Mouse (Mus musculus) lung, adult 18-20 months (tissue): ENCODE data around the gene March6.

Experiments
- DNase-seq, 2 experiments: peaks; one replicate each; pipeline ENCODE4 v3.0.0; 2022; ENCODE audit warnings: mixed read lengths in 2 of 2

Gene March6

DNA sequence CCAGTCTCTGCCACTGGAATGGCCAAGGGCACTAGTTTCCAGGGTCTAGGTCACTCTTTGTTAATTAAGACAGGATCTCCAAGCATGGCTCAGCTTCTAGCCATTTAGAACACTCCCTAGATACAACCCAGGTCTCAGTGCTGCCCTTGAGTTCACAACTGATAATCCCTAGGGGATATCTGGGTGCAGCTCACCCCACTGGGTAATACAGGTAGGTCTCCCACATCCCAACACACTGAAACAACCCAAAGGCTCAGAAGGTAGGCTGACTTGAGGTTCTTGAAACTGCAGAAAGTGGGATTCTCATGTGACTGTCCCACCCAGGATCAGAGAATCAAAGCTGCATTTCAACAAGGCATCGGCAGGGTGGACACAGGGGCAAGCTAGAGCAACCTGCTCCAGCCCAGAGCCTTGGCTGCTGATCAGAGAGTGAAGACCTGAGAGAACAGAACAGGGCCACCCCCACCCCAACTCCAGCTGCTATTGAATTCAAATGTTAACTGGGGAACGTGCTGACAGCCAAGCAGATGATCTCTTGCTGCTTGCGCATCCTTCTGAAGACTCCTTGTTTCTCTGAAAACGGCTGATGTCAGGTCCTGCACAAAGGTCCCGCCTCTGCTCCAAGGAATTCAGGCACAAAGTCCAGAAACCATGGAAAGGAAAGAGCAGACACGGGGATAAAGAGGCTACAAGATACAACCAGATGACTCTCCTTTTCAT is 116.5 kb downstream of the March6 start:
- DNase-seq: no peak

DNA sequence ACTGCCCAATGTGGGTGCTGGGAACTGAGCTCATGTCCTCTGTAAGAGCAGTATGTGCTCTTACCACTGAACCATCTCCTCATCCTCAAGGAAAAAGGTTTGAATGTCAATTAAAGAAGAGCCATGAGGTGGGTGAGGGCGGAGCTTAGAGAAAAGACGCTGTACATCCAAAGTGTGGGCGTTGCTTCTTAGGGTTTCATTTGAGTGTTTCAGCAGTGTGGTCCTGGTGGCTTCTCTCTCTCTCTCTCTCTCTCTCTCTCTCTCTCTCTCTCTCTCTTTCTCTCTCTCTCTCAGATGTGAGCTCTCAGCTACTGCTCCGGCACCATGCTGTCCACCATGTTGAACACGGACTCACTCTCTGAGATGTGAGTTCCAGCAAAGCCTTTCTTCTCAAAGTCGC is 117.2 kb downstream of the March6 start:
- DNase-seq: no peak

DNA sequence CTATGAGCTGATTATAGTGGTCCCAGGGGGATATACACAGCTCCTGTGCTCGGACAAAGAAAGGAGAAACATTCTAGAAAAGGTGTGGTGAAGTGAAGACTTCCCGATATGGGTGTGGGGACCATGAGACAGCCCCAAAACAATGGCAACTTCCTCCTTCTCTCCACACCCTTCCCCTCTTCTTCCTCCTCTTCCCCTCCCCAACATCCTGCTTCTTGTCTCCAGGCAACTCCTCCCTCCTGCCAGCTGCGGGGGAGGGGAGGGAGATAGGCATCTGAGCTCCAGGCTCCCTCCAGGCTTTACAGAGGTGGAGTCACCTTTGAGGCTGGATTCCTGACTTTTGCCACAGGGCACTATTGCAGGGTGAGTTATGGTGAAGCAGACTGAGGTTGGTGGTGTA is 117.9 kb downstream of the March6 start:
- DNase-seq: peak; percentile 59 to 69

DNA sequence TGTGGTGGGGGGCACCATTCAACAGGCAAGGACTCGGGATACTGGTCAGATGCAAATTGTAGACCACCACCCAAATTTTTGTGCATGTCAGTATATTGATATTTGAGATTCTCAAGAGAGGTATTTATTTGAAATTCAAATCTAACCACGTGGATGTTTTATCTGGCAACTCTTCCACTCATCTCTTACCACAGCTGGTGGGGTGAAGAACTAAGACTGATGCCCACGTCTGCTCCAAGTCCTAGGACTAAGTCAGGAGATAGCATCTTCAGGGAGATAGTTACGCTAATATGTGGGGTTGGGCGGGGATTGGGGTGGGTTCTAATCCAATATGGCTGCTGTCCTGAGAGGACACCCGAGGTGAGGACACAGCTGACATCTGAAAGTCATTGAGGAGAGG is 118.4 kb downstream of the March6 start:
- no peak for DNase-seq

DNA sequence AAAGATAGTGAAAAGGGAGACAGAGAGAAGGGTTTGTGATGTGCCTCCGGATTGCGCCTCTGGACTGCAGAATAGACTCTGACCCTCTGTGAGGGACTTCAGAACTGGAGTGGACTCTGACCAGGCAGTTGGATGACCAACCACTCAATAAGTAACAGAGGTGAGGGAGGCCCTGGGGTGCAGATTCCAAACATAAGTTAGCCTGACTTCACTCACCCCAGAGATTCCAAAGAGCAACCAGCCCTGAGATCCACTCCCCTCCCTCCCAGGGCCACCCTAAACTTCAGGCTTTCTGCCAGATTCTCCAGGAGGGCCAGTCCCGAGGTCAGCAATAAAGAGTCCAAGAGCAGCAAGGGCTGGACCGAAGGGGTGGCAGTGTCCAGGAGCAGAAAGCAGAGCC is 123.4 kb downstream of the March6 start:
- DNase-seq: no peak

DNA sequence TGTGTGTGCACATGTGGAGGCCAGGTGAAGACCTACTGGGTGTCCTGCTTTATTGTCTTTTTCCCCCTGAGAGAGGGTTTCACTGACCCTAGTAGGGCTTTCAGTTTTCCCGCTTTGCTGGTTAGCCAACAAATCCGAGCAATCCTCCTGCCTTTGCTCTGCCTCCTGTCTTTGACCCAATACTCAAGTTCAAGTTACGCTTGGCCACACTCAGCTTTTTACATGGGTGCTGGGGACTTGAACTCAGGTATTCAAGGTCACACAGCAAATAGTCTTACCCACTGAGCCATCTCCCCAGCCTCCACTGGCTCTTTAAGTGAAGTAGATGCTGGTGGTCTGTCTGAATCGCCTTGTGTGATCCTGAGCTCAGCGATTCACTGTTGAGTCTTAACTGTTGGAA is 124.0 kb downstream of the March6 start:
- DNase-seq: no peak
